Mouse (Mus musculus) monocyte, adult 5-6 weeks (primary cell): ENCODE results near the gene Nr4a1. TPM values are rescaled to one million over a fixed set of nuclear protein-coding genes. Genes with fewer than 3 reads are reported as not detected.

Experiments used
- ATAC-seq: fragments of 153-309, 156-312 bp; replicated peaks from 2 replicates; pipeline ENCODE4 v1.8.0; 2017; ENCODE audit warnings: mild to moderate bottlenecking; ENCODE audit not compliant: low TSS enrichment, insufficient number of reproducible peaks, severe bottlenecking, poor library complexity, low FRiP score
- total RNA-seq: library from RNA; stranded (forward); fragments of 200-1000, 200-491, 200-594 nt; gene quantifications from 3 replicates; pipeline ENCODE4 v1.2.3, GENCODE M21; 2017

Gene Nr4a1
- total RNA-seq, 1 experiment from 2014 or later = 717 TPM

- ATAC-seq = no peak
Observed at GRCm38 (mm10) chr15:101231648-101232180, 22.4 kb upstream of the Nr4a1 start.

GRCm38 (mm10) chr15:101232607-101233006, 21.5 kb upstream of the Nr4a1 start:
- ATAC-seq = no peak

GRCm38 (mm10) chr15:101233183-101233582, 20.9 kb upstream of the Nr4a1 start:
- no peak for ATAC-seq

DNA sequence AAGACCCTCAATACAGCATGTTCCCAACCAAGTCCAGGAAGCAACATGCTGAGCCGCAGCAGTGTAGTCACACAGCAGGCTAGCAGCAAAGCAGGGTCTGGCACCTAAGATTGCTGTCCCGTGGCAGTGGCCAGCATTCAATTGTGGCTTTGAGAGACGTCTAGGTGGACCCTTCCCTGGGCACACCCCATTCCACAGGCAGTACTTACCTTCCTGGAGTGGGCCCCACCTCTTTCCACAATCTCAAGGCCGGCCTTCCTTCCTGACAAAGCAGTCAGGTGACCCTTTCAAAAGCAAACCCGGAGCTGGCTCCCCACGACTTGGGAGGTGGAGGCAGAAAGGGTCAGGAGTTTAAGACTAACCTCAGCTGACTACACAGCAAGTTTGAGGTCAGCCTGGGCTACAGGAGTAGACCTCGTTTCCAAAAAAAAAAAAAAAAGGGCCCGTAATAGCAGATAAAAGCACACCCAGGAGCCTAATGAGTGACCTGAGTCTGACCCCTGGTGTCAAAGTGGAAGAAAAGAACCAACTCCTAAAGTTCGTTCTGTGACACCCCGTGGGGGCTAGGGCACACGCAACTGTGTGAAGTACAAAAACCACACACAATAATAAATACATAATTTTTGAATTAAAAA, 20.3 kb upstream of the Nr4a1 start:
- ATAC-seq = no peak

DNA sequence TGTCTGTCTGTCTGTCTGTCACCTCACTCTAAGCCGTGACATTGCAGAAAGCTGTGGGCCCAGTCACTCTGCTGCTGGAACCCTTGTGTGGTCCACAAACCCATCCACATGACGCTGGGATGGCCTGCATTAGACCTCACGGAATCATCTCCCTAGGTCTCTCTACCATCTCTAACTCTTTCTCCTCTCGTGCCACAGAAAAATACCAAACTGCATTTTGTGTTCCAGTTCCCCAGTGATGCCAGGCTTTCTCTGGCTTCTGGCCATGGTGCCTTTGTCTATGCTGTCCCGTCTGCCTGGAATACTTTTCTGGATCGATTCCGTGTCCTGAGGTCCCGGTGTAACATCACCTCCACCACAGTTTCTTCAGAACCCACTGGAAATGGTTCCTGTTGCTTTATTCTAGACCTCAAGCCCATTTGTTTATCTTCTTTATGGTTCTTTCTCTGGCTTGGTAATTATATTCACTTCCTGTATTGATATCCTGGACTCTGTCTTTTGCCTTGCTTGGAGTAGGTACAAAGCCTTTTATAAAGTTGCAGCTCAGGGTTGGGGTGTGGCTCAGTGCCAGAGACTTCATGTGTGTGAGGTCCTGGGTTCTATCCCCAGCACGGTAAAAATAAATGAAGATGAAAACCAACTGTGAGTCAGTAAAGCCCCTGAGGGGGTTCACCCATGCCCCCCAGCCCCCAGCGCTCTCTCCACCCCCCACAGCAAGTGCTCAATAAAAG, 19.3 kb upstream of the Nr4a1 start:
- no peak for ATAC-seq

- no peak for ATAC-seq
Observed at GRCm38 (mm10) chr15:101235342-101235698, 18.7 kb upstream of the Nr4a1 start.

DNA sequence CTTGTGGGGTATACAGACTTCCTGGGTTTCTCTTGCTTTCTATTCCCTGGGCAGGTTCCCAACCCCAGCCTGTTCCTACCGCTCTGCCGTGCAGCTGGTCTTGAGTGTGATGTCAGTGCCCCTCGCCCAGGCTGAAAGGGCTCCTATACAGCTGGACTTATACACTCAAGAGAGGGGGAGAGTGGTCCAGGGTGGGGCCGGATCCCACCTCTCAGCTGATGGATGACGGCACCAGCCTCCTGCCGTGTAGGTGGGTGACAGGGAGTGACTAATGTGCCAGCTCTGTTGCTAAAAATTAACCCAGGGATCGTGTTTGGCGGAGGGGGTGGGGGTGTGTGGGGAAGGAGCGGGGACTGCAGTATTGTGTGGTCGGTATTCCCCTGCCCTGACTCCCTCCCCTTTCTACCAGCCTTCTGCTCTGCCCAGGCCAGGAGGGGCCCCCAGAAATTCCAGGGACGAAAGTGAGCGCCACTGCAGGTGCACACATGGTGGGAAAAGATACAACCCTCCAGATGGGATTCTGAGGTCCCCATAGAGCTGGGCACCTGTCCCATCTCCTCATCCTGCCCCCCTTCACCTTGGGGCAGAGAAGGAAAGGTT, 18.2 kb upstream of the Nr4a1 start:
- ATAC-seq = no peak

GRCm38 (mm10) chr15:101236878-101237277, 17.2 kb upstream of the Nr4a1 start:
- ATAC-seq = peak; percentile 43

GRCm38 (mm10) chr15:101238885-101239511, 15.1 kb upstream of the Nr4a1 start:
- ATAC-seq = no peak

DNA sequence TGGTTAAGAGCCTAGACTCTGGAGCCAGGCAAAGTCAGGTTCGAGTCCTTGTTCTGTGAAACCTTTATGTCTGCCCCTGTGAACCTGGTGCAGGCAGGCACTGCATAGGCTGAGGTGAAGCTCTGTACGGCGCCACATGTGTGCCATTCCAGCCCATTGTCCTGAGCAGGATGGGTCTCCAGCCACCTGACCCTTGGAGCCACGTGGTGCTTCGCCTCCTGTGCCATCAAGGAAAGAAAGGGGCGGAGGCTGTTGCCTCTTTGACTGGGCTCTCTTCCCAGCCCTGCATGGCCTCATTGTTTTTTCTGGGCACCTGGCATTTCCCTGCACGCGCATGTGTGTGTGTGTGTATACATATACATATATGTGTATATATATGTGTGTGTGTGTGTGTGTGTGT, 14.2 kb upstream of the Nr4a1 start:
- no peak for ATAC-seq

DNA sequence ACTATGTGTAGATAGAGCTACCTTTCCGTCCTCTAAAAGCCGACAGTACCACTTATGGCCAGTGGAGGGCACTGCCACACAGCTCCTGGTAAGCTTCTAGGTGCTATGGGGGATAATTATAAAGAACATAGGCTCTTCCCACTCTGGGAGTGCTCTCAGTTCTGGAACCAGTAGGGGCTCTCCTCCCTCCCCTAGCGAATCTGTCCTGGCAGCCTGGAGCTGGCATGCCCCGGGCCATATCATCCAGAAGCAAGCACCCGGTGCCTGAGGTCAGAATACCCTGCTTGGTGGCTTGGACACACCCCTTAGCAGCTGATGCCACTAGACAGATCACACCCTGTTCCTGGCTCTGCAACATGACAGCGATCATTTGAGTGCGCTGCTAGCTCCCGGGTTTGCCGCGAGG, 13.3 kb upstream of the Nr4a1 start:
- ATAC-seq = peak; percentile 70

- ATAC-seq = no peak
Observed at GRCm38 (mm10) chr15:101241236-101241635, 12.8 kb upstream of the Nr4a1 start.

DNA sequence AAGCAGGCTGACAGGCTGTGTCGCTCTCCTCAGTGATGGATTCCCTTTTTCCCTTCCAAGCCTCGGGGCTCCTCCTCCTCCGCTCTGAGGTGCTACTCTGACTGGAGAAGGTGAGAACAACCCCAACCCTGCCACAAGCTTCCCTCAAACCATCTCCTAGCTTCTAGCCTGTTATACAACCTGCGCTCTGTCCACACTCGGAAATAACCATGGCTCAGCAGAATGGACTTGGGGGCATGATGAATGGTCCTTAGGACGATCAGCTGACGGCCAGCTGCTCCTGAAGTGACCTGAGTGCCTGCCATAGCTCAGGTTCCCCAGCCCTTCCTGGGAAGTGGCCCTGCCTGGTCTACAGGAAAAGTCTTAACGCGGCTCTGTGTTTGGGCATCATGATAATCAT, 12.2 kb upstream of the Nr4a1 start:
- ATAC-seq = no peak

- no peak for ATAC-seq
Observed at GRCm38 (mm10) chr15:101242645-101243044, 11.4 kb upstream of the Nr4a1 start.

DNA sequence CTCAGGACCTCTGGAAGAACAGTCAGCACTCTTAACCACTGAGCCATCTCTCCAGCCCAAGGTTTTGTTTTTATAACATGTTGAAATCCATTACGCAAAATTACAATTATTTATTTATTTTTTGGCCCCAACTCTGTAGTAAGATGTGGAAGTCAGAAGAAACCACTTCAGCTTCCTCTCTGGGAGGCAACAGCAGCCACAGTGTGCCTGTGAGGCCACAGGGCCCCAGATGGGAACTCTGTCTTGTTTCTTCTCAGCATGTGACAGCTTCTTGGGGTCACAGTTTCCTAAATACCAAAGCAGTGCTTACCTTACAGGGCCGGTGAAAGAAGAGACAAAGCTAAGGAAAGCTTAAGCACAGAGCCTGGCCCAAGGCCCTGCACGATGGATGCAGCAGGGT, 10.1 kb upstream of the Nr4a1 start:
- peak; percentile 21 for ATAC-seq

DNA sequence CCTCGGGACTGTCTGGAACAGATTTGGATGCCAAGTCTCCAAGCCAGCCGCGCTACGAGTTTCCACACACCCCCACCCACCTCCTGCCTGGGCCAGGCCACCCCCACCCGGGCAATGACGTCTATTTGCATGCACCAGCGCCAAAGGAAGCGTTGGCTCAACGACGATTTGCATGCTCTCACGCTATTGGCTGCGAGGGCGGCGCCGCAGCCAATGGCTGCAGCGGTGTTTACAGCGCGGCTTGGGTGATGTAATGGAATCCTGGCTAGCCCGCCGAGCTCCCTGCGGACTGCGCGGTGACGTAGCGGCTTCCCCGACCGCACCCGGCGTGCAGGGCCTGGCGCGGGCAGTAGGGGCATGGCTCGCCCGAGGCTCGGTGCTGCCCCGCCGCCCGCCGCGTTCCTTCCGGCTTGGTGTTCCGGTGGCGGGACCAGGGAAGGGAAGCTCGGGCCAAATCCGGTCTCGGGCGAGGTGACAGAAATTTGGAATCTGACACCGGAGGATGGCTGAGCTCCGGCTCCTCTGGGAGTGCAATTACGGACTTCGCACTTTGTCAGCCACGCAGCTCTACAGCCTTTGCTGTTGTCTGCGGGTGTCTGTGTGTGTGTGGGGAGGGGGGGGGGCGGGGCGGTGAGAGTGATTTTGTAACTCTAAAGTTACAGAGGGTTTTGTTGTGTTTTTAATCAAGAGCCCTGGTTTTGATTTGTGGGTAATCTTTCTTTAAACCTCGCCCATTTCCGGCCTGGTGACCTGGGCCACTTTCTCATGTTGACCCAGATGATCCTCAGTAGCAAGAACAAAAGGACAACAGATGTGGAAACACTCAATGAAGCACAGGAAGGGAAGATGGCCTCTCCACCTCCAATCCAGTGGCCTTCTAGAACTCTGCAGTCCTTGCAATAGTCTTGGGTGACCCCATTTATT, 7.6 kb upstream of the Nr4a1 start:
- peak; percentile 71 for ATAC-seq

DNA sequence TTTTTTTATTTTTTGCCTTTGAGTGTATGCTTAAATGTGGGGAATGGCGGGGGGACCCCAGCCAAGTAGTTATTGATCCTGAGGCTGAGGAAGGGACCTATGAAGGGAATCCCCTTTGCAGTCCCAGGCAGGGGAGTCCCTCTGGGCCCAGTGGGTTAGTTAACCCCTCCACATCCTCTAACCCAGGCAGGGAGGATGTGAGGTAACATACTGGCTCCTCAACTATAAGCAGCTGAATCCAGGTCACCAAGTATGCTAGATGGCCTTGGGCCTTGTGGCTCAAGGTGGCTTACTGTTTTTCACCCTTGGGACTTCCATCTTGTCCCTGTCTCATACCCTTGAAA, 6.9 kb upstream of the Nr4a1 start:
- ATAC-seq = no peak

- peak; percentile 22; the same call in 1 of the 2 replicates for ATAC-seq
Observed at GRCm38 (mm10) chr15:101248029-101248710, 5.9 kb upstream of the Nr4a1 start.
